Mouse (Mus musculus) forebrain, embryonic 13.5 days (tissue): ENCODE data around the gene Olfml3. TPM values are rescaled to one million over a fixed set of nuclear protein-coding genes. Genes with fewer than 3 reads are reported as not detected.

ENCODE experiments used
- ATAC-seq: fragments of 200-750 bp; cut with Nextera tagmentation; 2 replicates; pipeline ENCODE4 v1.8.0; 2017
- H3K27ac ChIP-seq: fragments of 300-500 bp; sonication (generic); 2 replicates; pipeline ENCODE4 v1.5.1; 2015; ENCODE audit warnings: inconsistent platforms, mild to moderate bottlenecking, moderate library complexity
- H3K27me3 ChIP-seq: fragments of 300-500 bp; sonication (generic); 2 replicates; pipeline ENCODE4 v1.6.1; 2015; ENCODE audit warnings: mild to moderate bottlenecking, inconsistent platforms
- H3K36me3 ChIP-seq: fragments of 300-500 bp; sonication (generic); 2 replicates; pipeline ENCODE4 v1.6.1; 2015; ENCODE audit warnings: mild to moderate bottlenecking, inconsistent platforms; ENCODE audit not compliant: poor library complexity, severe bottlenecking
- H3K4me1 ChIP-seq: fragments of 300-500 bp; sonication (generic); 2 replicates; pipeline ENCODE4 v1.6.1; 2015; ENCODE audit warnings: inconsistent platforms
- H3K4me2 ChIP-seq: fragments of 300-500 bp; sonication (generic); 2 replicates; pipeline ENCODE4 v1.6.1; 2015; ENCODE audit warnings: inconsistent platforms, mild to moderate bottlenecking, moderate library complexity
- H3K4me3 ChIP-seq: fragments of 300-500 bp; sonication (generic); 2 replicates; pipeline ENCODE4 v1.5.1; 2015; ENCODE audit warnings: mild to moderate bottlenecking, inconsistent platforms
- H3K9ac ChIP-seq: fragments of 300-500 bp; sonication (generic); 2 replicates; pipeline ENCODE4 v1.6.1; 2015; ENCODE audit warnings: mild to moderate bottlenecking, inconsistent platforms
- H3K9me3 ChIP-seq: fragments of 300-500 bp; sonication (generic); replicated peaks from 2 replicates; pipeline ENCODE4 v1.6.1; 2016; ENCODE audit warnings: inconsistent platforms
- WGBS: fragments of 180-500 bp; shearing (Covaris S2); methylation state at CpG from one replicate; pipeline ENCODE4 v1.1.7; 2015; 5-methylcytosine and 5-hydroxymethylcytosine counted together
- polyA plus RNA-seq: library from polyadenylated mRNA; unstranded; fragments of >200 nt; fragmentation: Nextera tagmentation; extraction: Ambion mirVana; gene quantifications from 2 replicates; pipeline ENCODE4 v1.2.1, GENCODE M21; 2015

Gene Olfml3
- polyA plus RNA-seq, 1 experiment from 2014 or later = 2.9 TPM

DNA sequence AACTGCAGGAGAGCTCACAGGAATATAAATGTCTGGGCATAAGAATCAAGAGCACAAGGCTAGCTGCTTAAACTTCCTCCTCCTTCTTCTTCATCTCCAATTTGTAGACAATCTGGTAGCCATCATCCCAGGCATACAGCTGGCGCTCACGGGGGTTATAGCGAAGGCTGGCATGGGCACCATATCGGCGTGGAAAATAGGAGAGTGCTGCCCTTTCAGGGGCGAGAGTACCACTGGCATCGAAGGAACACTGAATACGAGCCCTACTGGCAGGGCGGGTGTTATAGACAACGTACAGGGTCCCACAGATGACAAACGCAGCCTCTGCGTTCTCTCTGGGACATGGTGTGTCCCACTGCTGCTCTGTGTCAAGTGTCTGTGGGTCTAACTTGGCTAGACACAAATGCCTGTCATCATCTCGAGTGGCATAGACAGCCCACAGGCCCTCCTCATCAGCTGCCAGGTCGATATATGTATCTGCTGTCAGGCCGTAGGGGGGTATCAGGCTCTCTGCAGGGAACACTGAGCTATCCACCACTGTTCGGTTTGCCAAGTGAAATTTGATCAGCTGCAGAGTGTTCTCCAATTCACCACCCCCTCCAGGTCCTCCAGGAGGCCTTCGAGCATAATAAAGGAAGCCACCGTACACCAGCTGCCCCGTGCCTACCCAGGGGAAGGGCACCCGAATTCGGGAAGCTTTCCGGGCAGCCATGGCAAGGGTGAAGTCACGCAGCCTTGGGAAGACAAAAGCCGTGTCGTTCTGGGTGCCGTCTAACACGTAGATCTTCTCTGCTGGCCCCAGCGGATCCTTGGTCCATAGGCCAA is 1.8 kb downstream of the Olfml3 start:
- 81% methylated on average over 28 of the region's 28 CpGs for WGBS
- H3K9ac ChIP-seq = no peak overlapping the region
- no peak overlapping the region for H3K4me2 ChIP-seq

DNA sequence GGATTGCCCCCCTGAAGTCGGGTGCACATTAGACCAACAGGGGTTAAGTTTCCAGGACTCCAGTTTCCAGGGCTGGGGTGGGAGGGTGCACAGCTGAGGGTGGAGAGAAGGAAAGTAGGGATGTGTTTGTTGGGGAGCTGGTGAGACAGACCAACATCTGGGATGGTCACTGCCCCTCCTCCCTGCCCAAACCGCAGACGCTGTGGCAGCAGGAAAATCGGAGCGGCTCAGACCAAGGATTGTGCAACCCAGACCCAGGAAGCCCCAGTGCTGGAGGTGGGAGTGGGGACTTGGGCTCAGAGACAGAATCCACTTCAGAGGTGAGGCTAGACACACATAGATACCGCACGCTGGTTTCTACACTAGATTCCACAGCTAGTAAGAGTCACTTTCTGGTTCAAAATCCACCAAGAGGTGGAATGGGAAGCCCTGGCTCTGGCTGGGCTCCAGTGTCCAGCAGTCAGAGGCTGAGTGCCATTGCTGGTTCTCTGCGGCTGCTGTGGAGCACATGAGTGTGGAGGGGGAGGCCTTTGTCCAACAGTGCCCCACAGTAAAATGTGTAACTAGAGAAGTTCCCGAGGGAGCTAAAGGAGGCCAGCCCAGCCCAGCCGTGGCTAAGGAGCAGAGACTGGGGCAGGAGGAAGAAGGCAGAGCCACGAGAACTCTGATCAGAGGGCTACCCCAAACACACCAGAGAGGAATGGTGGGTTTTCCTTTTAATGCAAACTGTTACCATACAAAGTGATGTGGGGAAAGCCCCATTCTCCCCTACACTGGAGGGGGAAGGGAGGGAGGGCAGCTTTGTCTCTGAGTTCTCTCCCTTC is 2.9 kb downstream of the Olfml3 start:
- Histone ChIP-seq H3K4me1 (peaks cover 56% of the 10 kb centered on the region), H3K4me3 (no peak overlapping the region), H3K27me3 (0 out of 2 replicates have a peak, but pooled peaks cover 4% of the 10 kb centered on the region), H3K4me2 (peak overlapping the region; percentile 55), H3K36me3 (peaks cover 5% of the 10 kb centered on the region), H3K9ac (0 out of 2 replicates have a peak overlapping the region, but pooled peaks have one; percentile 46), H3K27ac (peak overlapping the region; percentile 63), H3K9me3 (no peaks in the 10 kb centered on the region)
- no peak; the same call in 1 of the 2 replicates for ATAC-seq
- WGBS = 9% methylated on average over 11 of the region's 11 CpGs

More for the DNA sequence above, 1.8 kb downstream of the Olfml3 start:
- Histone ChIP-seq H3K4me1 (peaks cover 56% of the 10 kb centered on the region), H3K27me3 (0 out of 2 replicates have a peak, but pooled peaks cover 4% of the 10 kb centered on the region), H3K4me3 (no peak overlapping the region), H3K36me3 (peaks cover 5% of the 10 kb centered on the region), H3K9me3 (no peaks in the 10 kb centered on the region), H3K27ac (no peak overlapping the region)
- ATAC-seq = no peak

DNA sequence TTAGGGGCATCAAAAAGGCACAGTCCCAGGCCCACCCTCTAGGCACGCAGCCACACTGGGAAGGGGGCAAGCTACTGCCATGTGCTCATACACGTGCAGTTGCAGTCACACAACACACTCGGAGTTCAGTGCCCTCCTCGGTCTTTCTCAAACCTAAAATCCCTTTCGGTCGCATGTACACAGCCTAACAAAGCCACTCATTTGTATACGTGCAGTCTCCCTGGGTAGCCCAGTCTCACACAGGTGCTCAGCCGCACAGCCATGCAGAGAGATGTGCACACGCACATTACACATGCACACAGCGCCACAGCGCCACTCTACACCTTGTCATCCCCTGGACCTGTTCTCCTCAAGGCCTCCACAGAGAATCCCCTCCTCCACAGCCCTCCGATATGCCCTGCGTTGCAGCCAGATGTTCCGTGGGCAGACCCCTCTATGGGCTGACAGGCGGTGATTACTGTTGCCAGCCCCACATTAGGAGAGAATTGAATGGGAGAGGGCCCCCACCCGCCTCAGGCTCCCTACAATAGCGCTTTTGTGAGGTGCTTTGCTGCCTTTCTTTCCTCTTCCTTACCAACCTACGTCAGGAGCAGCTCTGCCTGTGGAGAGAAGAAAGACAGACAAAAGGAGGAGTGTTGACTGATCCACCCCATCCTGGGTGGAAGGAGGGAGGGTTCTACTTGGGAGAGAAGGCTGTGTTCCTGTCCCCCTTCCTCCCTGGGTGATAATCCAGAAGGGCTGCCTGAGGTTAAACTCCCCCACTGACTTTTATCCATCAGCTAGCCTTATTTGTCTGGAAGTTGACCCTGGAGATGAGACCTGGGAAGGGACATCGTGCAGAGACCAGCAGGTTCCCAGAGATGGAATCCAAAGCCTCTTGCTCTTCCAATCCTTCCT is 3.8 kb downstream of the Olfml3 start:
- 0 out of 2 replicates have a peak, but pooled peaks cover 4% of the 10 kb centered on the region for H3K27me3 ChIP-seq
- peak overlapping the region; percentile 46 for H3K9ac ChIP-seq
- ATAC-seq = peak; percentile 79
- H3K4me1 ChIP-seq = peaks cover 56% of the 10 kb centered on the region
- peak overlapping the region; percentile 63 for H3K27ac ChIP-seq
- H3K4me2 ChIP-seq = peak overlapping the region; percentile 55
- peaks cover 5% of the 10 kb centered on the region for H3K36me3 ChIP-seq
- 2% methylated on average over 19 of the region's 19 CpGs for WGBS
- peak overlapping the region; percentile 25 for H3K4me3 ChIP-seq
- H3K9me3 ChIP-seq = no peaks in the 10 kb centered on the region

DNA sequence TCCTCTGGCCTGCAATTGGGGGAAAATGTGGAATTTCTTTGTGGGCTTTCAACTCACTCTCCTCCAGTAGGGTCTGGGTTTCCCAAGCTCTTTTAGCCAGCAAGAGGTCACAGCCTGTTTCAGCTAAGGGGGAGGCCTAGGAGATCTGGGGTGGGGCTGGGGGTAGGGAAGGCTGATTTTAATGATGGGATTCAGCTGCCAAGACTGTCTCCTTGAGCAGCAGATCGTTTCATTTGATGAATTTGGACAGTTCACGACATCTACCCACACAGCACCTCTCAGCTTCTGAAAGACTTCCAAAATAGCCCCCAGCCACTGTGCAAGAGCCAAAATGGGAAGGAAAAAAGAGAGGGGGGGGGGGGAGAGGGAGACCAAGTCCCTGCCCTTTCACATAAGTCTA is 4.6 kb downstream of the Olfml3 start:
- H3K27ac ChIP-seq = peak overlapping the region; percentile 35; the same call in 1 of the 2 replicates
- ATAC-seq = no peak
- no peak overlapping the region for H3K9ac ChIP-seq
- H3K4me3 ChIP-seq = no peak overlapping the region
- H3K36me3 ChIP-seq = peaks cover 5% of the 10 kb centered on the region
- no peak overlapping the region for H3K4me2 ChIP-seq
- WGBS = 20% methylated on average over 2 of the region's 2 CpGs
- 0 out of 2 replicates have a peak, but pooled peaks cover 4% of the 10 kb centered on the region for H3K27me3 ChIP-seq
- peaks cover 56% of the 10 kb centered on the region for H3K4me1 ChIP-seq
- H3K9me3 ChIP-seq = no peaks in the 10 kb centered on the region

DNA sequence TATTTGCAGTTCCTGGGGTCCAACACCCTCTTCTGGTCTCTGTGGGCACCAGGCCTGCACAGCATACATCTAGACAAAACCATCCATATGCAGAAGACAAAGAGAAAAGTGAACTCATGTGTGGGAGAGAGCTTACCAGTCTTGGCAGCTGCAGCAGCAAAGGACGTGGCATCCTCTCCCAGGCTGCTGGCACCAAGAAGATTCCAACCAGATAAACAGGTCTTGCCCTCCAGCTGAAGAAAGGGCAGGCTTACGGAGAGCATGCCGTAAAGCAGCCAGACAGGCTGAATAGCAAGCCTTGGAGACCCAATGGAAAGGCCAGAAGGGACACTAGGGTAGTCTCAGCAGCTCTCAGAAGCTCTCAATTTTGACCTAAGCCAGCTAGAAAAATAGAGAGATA is 5.7 kb downstream of the Olfml3 start:
- ATAC-seq = no peak
- Histone ChIP-seq H3K4me1 (peaks cover 49% of the 10 kb centered on the region), H3K27ac (no peak overlapping the region), H3K27me3 (0 out of 2 replicates have a peak, but pooled peaks cover 4% of the 10 kb centered on the region), H3K36me3 (peaks cover 5% of the 10 kb centered on the region), H3K4me2 (no peak overlapping the region), H3K9ac (no peak overlapping the region), H3K9me3 (no peaks in the 10 kb centered on the region), H3K4me3 (no peak overlapping the region)
- 84% methylated on average over 3 of the region's 3 CpGs for WGBS

DNA sequence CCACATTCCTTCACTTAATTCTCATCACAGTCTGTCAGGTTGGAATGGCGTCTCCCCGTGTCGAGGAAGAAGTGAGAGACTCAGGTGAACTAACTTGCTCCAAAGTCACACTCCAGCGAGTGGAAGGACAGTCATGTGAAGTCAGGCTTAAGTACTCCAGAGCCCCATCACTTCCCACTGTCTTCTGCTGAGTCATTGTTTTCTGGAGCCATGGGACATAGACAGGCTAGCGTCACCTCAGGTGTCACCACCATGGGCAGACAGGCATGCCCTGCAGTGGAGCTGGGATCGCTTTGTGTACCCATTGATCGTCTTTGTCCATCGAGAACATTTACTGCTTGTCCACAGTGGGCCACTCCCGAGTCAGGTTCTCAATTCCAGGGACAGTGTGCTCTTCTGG is 8.0 kb downstream of the Olfml3 start:
- no peaks in the 10 kb centered on the region for H3K9me3 ChIP-seq
- H3K36me3 ChIP-seq = no peaks in the 10 kb centered on the region
- no peak overlapping the region for H3K27ac ChIP-seq
- no peak for ATAC-seq
- H3K27me3 ChIP-seq = no peaks in the 10 kb centered on the region
- peaks cover 26% of the 10 kb centered on the region for H3K4me1 ChIP-seq
- no peak overlapping the region for H3K9ac ChIP-seq
- 96% methylated on average over 9 of the region's 9 CpGs for WGBS
- H3K4me3 ChIP-seq = no peak overlapping the region
- no peak overlapping the region for H3K4me2 ChIP-seq

DNA sequence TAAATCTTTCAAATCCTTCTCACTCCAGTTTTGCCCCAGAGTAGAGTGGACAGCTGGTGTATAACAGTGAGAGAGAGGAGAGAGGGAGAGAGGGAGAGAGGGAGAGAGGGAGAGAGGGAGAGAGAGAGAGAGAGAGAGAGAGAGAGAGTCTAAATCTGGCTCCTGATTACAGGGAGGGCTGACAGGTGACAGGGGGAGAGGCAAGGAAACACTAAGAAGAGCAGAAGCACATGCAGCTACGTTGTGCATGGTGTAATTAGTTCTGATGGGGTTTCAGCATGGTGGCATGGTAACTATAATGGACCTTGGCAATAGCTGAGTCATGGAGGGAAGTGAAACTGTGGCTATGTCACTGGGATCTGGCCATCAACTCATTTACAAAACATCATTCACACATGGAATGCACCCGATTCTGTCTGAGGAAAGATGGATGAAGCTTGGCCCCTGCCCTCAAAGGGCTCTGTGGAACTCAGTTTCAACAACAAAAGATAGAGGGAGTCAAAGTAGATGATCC is 9.9 kb downstream of the Olfml3 start:
- Histone ChIP-seq H3K4me2 (no peak overlapping the region), H3K9ac (no peak overlapping the region), H3K27me3 (no peaks in the 10 kb centered on the region), H3K9me3 (no peaks in the 10 kb centered on the region), H3K4me3 (no peak overlapping the region), H3K4me1 (peaks cover 7% of the 10 kb centered on the region), H3K36me3 (no peaks in the 10 kb centered on the region), H3K27ac (no peak overlapping the region)
- ATAC-seq = no peak
- 62% methylated on average over 2 of the region's 2 CpGs for WGBS

DNA sequence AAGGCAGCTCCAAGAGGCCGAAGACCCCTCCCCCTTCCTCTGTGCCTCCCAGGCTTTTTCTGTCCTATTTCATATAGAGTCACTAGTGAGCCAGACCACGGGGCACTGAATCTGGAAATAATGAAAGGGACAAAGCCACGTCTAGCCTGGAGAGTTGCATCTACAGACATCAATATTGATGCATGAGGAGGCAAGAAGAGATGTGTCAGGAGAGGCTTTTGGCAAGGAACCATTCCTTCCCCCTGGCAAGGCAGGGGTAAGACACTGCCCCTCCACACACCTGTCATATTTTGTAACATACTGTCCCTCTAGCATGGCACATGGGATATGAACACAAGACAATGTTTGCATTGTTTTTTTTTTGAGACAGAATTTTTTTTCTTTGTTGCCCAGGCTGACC is 11.2 kb downstream of the Olfml3 start:
- H3K9me3 ChIP-seq = no peaks in the 10 kb centered on the region
- no peaks in the 10 kb centered on the region for H3K27me3 ChIP-seq
- no peak for ATAC-seq
- no peak overlapping the region for H3K4me2 ChIP-seq
- no peak overlapping the region for H3K27ac ChIP-seq
- no peak overlapping the region for H3K9ac ChIP-seq
- WGBS = 53% methylated on average over 3 of the region's 3 CpGs
- H3K4me3 ChIP-seq = no peak overlapping the region
- 0 out of 2 replicates have a peak, but pooled peaks cover 3% of the 10 kb centered on the region for H3K4me1 ChIP-seq
- H3K36me3 ChIP-seq = no peaks in the 10 kb centered on the region

DNA sequence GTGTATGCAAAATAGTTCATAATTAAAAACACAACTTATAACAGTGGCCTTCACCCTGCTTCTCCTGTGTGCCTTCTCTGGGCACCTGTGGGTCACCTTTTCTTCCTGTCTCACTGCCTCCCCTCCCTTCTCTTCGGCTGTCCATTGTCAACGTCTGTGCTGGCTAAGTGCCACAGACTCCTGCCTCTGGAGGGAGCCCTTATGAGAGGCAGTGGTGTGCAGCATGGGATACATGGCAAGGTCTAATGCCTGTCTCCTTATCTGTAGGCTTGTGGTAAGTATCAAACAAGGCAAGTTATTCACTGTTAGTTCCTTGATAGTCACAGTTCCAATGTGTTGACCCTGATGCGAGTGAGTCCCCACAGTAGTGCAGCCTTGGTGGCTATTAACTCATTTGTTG is 13.7 kb downstream of the Olfml3 start:
- no peaks in the 10 kb centered on the region for H3K9me3 ChIP-seq
- H3K4me3 ChIP-seq = no peak overlapping the region
- 53% methylated on average over 3 of the region's 3 CpGs for WGBS

DNA sequence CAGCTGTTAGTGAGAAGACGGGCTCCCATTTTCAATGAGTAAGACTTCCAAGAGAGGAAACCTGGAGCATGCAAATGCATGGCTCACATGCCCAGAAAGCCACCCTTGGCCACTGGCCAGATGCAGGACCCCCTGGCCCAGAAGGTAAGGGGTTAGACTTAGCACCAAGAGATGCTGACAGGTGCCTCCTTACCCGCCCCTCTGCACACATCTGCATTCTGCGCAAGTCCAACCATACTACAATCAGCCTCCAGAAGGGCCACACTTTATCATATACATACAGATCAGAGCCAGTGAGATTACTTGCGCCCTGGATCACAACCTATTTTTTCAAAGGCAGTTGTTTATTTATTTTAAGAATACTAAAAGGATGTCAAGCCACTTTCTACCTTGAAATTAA is 19.1 kb downstream of the Olfml3 start:
- H3K4me1 ChIP-seq = peaks cover 19% of the 10 kb centered on the region
- no peak overlapping the region for H3K4me2 ChIP-seq
- no peak overlapping the region for H3K4me3 ChIP-seq
- H3K36me3 ChIP-seq = no peaks in the 10 kb centered on the region
- no peaks in the 10 kb centered on the region for H3K9me3 ChIP-seq
- 92% methylated on average over 4 of the region's 4 CpGs for WGBS
- no peak overlapping the region for H3K9ac ChIP-seq
- H3K27me3 ChIP-seq = no peaks in the 10 kb centered on the region
- H3K27ac ChIP-seq = no peak overlapping the region
- no peak for ATAC-seq

More for the DNA sequence above, 13.7 kb downstream of the Olfml3 start:
- Histone ChIP-seq H3K27me3 (no peaks in the 10 kb centered on the region), H3K4me2 (no peak overlapping the region), H3K9ac (no peak overlapping the region), H3K4me1 (peaks cover 7% of the 10 kb centered on the region; the same call in 1 of the 2 replicates), H3K27ac (no peak overlapping the region), H3K36me3 (no peaks in the 10 kb centered on the region)
- no peak for ATAC-seq
